Mouse (Mus musculus): ENCODE results near the gene Trip4.
"Not testable (repeated sequence)": the region's sequence is repeated elsewhere in the genome, so short reads cannot be mapped to it uniquely, and the experiment has no call there.

Gene Trip4

GRCm38 (mm10) chr9:65799770-65800169 lies 108.8 kb downstream of the Trip4 start:
- intact Hi-C loops (cut with DNase I) = no loop called here

GRCm38 (mm10) chr9:65795651-65796050 lies 112.9 kb downstream of the Trip4 start:
- intact Hi-C loops (cut with DNase I) = no loop called here

GRCm38 (mm10) chr9:65794313-65794712 lies 114.3 kb downstream of the Trip4 start:
- intact Hi-C loops (cut with DNase I) = no loop called here

- intact Hi-C loops (cut with DNase I) = no loop called here
These were observed 115.1 kb downstream of the Trip4 start for GRCm38 (mm10) chr9:65793506-65793905.

- intact Hi-C loops (cut with DNase I) = no loop called here
These were observed 115.5 kb downstream of the Trip4 start for GRCm38 (mm10) chr9:65793086-65793485.

GRCm38 (mm10) chr9:65791846-65792245 lies 116.7 kb downstream of the Trip4 start:
- intact Hi-C loops (cut with DNase I) = no loop called here

- intact Hi-C loops (cut with DNase I) = no loop called here
These were observed 117.5 kb downstream of the Trip4 start for GRCm38 (mm10) chr9:65791106-65791505.

GRCm38 (mm10) chr9:65789788-65790187 lies 118.8 kb downstream of the Trip4 start:
- intact Hi-C loops (cut with DNase I) = loop anchor here (5.0 kb wide), 1 partner anchor 38 kb away; the partner anchor contains the start of gene Zfp609

- intact Hi-C loops (cut with DNase I) = loop anchor here (5.0 kb wide), 1 partner anchor 39 kb away; the partner anchor contains the start of gene Zfp609
These were observed 120.0 kb downstream of the Trip4 start for GRCm38 (mm10) chr9:65788556-65788955.

- intact Hi-C loops (cut with DNase I) = loop anchor here (5.0 kb wide), 1 partner anchor 39 kb away; the partner anchor contains the start of gene Zfp609
These were observed 120.7 kb downstream of the Trip4 start for GRCm38 (mm10) chr9:65787829-65788344.

- intact Hi-C loops (cut with DNase I) = loop anchor here (5.0 kb wide), 1 partner anchor 40 kb away; the partner anchor contains the start of gene Zfp609
These were observed 121.5 kb downstream of the Trip4 start for GRCm38 (mm10) chr9:65786885-65787787.

- intact Hi-C loops (cut with DNase I) = loop anchor here (5.0 kb wide), 1 partner anchor 41 kb away; the partner anchor contains the start of gene Zfp609
These were observed 122.7 kb downstream of the Trip4 start for GRCm38 (mm10) chr9:65785772-65786368.

GRCm38 (mm10) chr9:65779619-65780018 lies 129.0 kb downstream of the Trip4 start:
- intact Hi-C loops (cut with DNase I) = not testable (repeated sequence)
